Mouse (Mus musculus): ENCODE measurements at regions not wholly inside any gene's neighbourhood (a gene's known extent, or its start where the extent isn't known, plus 50 kb on each side); places are given as distances from the start of the nearest gene placed in this dataset.

DNA sequence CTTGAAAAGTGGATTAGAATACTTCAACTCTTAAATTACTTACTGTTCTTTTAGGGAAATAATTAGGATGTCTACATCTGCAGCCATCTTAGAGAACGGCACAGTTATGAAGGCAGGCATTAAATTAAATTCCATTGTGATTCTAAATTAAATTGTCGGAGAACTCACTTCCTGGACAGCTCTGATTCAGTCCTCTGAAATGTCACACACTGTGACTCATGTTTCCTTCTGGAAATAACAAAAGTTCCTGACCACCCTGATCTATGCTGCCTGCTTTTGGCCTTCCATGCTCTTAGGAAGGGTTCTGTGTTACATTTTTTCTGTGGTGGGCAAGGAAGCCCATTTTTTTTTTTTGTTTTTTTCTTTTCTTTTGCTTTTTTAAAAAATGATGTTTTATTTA lies 401.1 kb downstream of the Tex13c3 start:
- DNase-seq (ENCODE audit: low read depth, low spot score): no peak

All from telencephalon, adult 2 months (tissue).